Mouse (Mus musculus) G1E (cell line): ENCODE measurements around the gene Trmt1. TPM values are rescaled to one million over a fixed set of nuclear protein-coding genes. Genes with fewer than 3 reads are reported as not detected.

ENCODE experiments used
- ATAC-seq: 2 replicates; pipeline ENCODE4 v1.8.0; 2016; ENCODE audit warnings: mild to moderate bottlenecking; ENCODE audit not compliant: insufficient number of reproducible peaks, poor library complexity, low FRiP score, severe bottlenecking; ENCODE audit errors: extremely low read depth
- DNase-seq: peaks from one replicate; pipeline ENCODE4 v3.0.0; 2012; ENCODE audit warnings: low spot score
- H3K27me3 ChIP-seq: 2 replicates; pipeline ENCODE4 v1.6.1; 2012; ENCODE audit warnings: mild to moderate bottlenecking, low read length, inconsistent platforms; ENCODE audit not compliant: insufficient read depth
- H3K36me3 ChIP-seq: replicated peaks from 2 replicates; pipeline ENCODE3; 2012; ENCODE audit warnings: mild to moderate bottlenecking, inconsistent platforms
- H3K4me1 ChIP-seq: 2 replicates; pipeline ENCODE4 v1.6.1; 2012; ENCODE audit warnings: low read depth, low read length, inconsistent platforms, mixed read lengths; ENCODE audit not compliant: insufficient read depth
- H3K4me3 ChIP-seq: 2 replicates; pipeline ENCODE4 v1.5.1; 2012; ENCODE audit warnings: low read depth, mild to moderate bottlenecking, inconsistent platforms, low read length, moderate library complexity, mixed read lengths
- H3K9me3 ChIP-seq: replicated peaks from 2 replicates; pipeline ENCODE4 v1.6.1; 2012; ENCODE audit warnings: inconsistent platforms
- CTCF ChIP-seq: IDR thresholded peaks from 2 replicates; pipeline ENCODE4 v1.5.1; 2012; ENCODE audit warnings: low read depth, low read length, inconsistent platforms, mixed read lengths
- GATA1 ChIP-seq: IDR thresholded peaks from 2 replicates; pipeline ENCODE4 v1.6.1; 2012; ENCODE audit warnings: borderline replicate concordance, low read length, inconsistent platforms, mixed read lengths
- GATA2 ChIP-seq: IDR thresholded peaks from 2 replicates; pipeline ENCODE4 v1.6.1; 2012; ENCODE audit warnings: low read depth, low read length, inconsistent platforms, borderline replicate concordance
- POLR2AphosphoS5 ChIP-seq: IDR thresholded peaks from 2 replicates; pipeline ENCODE4 v1.6.1; 2012; ENCODE audit warnings: low read depth, low read length, inconsistent platforms; ENCODE audit not compliant: insufficient replicate concordance
- TAL1 ChIP-seq: conservative IDR thresholded peaks from 2 replicates; pipeline ENCODE4 v1.6.1; 2012; ENCODE audit warnings: low read depth, low read length, inconsistent platforms, mixed read lengths
- polyA plus RNA-seq: library from polyadenylated mRNA; stranded (reverse); fragments of >175 nt; gene quantifications from 2 replicates; pipeline ENCODE4 v1.2.3, GENCODE M21; 2012
- total RNA-seq, 2 experiments: library from RNA; stranded (forward) in 1 of 2; stranded (reverse) in 1 of 2; fragments of 200-1000 nt in 1 of 2; fragments of >200 nt in 1 of 2; fragmentation: Nextera tagmentation in 1 of 2; gene quantifications; 2 replicates each; pipeline ENCODE4 v1.2.3; 2014 to 2017

Gene Trmt1
- total and polyA plus RNA-seq, 3 experiments = 64.9 to 244 (median 68.2) TPM

- peaks cover 80% of the 10 kb centered on the region for H3K36me3 ChIP-seq
- DNase-seq (no peak), ATAC-seq (no peak)
- no peaks in the 10 kb centered on the region for H3K27me3 ChIP-seq
- peaks cover 98% of the 10 kb centered on the region for H3K4me1 ChIP-seq
- no peaks in the 10 kb centered on the region for H3K9me3 ChIP-seq
- TF ChIP-seq GATA2 (no peak), CTCF (no peak), TAL1 (no peak), GATA1 (no peak), POLR2AphosphoS5 (no peak)
- H3K4me3 ChIP-seq = no peak overlapping the region
Observed at GRCm38 (mm10) chr8:84728474-84728873, 42.4 kb downstream of the Trmt1 start.

- Histone ChIP-seq H3K4me1 (peaks cover 98% of the 10 kb centered on the region), H3K4me3 (peak overlapping the region; percentile 65; the same call in 1 of the 2 replicates), H3K36me3 (peaks cover 81% of the 10 kb centered on the region), H3K9me3 (no peaks in the 10 kb centered on the region), H3K27me3 (no peaks in the 10 kb centered on the region)
- DNase-seq = no peak
- no peak for ATAC-seq
- TF ChIP-seq POLR2AphosphoS5 (no peak), GATA1 (no peak), CTCF (no peak), TAL1 (no peak), GATA2 (no peak)
Observed at GRCm38 (mm10) chr8:84729921-84730362, 43.8 kb downstream of the Trmt1 start.

- Histone ChIP-seq H3K4me1 (peaks cover 97% of the 10 kb centered on the region), H3K27me3 (no peaks in the 10 kb centered on the region), H3K36me3 (peaks cover 77% of the 10 kb centered on the region), H3K4me3 (peak overlapping the region; percentile 65; the same call in 1 of the 2 replicates), H3K9me3 (no peaks in the 10 kb centered on the region)
- peak; percentile 92 for ATAC-seq
- DNase-seq = peak; percentile 86
- TF ChIP-seq TAL1 = peak; percentile 99
- no peak for TF ChIP-seq POLR2AphosphoS5
Observed at GRCm38 (mm10) chr8:84730541-84731370, 44.6 kb downstream of the Trmt1 start.

GRCm38 (mm10) chr8:84731371-84732177, 45.5 kb downstream of the Trmt1 start:
- no peaks in the 10 kb centered on the region for H3K9me3 ChIP-seq
- H3K27me3 ChIP-seq = peaks cover 2% of the 10 kb centered on the region; the same call in 1 of the 2 replicates
- DNase-seq = no peak
- peak overlapping the region; percentile 63; the same call in 1 of the 2 replicates for H3K4me3 ChIP-seq
- peaks cover 74% of the 10 kb centered on the region for H3K36me3 ChIP-seq
- H3K4me1 ChIP-seq = peaks cover 97% of the 10 kb centered on the region
- no peak for TF ChIP-seq GATA2
- TF ChIP-seq GATA1 = no peak
- TF ChIP-seq CTCF = no peak
- no peak for TF ChIP-seq POLR2AphosphoS5
- no peak for TF ChIP-seq TAL1
- ATAC-seq = no peak

GRCm38 (mm10) chr8:84732545-84732944, 46.4 kb downstream of the Trmt1 start:
- Histone ChIP-seq H3K27me3 (peaks cover 2% of the 10 kb centered on the region; the same call in 1 of the 2 replicates), H3K9me3 (no peaks in the 10 kb centered on the region), H3K36me3 (peaks cover 65% of the 10 kb centered on the region), H3K4me3 (no peak overlapping the region; the same call in 1 of the 2 replicates), H3K4me1 (peaks cover 94% of the 10 kb centered on the region)
- ATAC-seq (no peak), DNase-seq (no peak)
- TF ChIP-seq TAL1 (no peak), GATA1 (no peak), GATA2 (no peak), POLR2AphosphoS5 (no peak), CTCF (no peak)

GRCm38 (mm10) chr8:84732996-84733395, 46.9 kb downstream of the Trmt1 start:
- peaks cover 94% of the 10 kb centered on the region for H3K4me1 ChIP-seq
- no peak for ATAC-seq
- TF ChIP-seq POLR2AphosphoS5 (no peak), CTCF (no peak)
- no peak overlapping the region for H3K4me3 ChIP-seq
- H3K27me3 ChIP-seq = peaks cover 2% of the 10 kb centered on the region; the same call in 1 of the 2 replicates
- H3K36me3 ChIP-seq = peaks cover 60% of the 10 kb centered on the region
- no peak for DNase-seq
- H3K9me3 ChIP-seq = no peaks in the 10 kb centered on the region
